Mouse (Mus musculus) liver, embryonic 13.5 days (tissue): ENCODE results near the gene Alpi. TPM values are rescaled to one million over a fixed set of nuclear protein-coding genes. Genes with fewer than 3 reads are reported as not detected.

ENCODE experiments used
- ATAC-seq: fragments of 200-750 bp; cut with Nextera tagmentation; 2 replicates; pipeline ENCODE4 v1.8.0; 2017; ENCODE audit warnings: low read depth, mild to moderate bottlenecking, moderate number of reproducible peaks, moderate library complexity
- DNase-seq: peaks from one replicate; pipeline ENCODE4 v3.0.0; 2022
- H3K27ac ChIP-seq: fragments of 300-500 bp; sonication (generic); 2 replicates; pipeline ENCODE4 v1.5.1; 2015; ENCODE audit warnings: moderate library complexity, mild to moderate bottlenecking, inconsistent platforms
- H3K27me3 ChIP-seq: fragments of 300-500 bp; sonication (generic); 2 replicates; pipeline ENCODE4 v1.6.1; 2015; ENCODE audit warnings: mild to moderate bottlenecking, inconsistent platforms
- H3K36me3 ChIP-seq: fragments of 300-500 bp; sonication (generic); 2 replicates; pipeline ENCODE4 v1.6.1; 2015; ENCODE audit warnings: mild to moderate bottlenecking, inconsistent platforms
- H3K4me1 ChIP-seq: fragments of 300-500 bp; sonication (generic); replicated peaks from 2 replicates; pipeline ENCODE4 v1.6.1; 2015; ENCODE audit warnings: inconsistent platforms
- H3K4me2 ChIP-seq: fragments of 300-500 bp; sonication (generic); 2 replicates; pipeline ENCODE4 v1.6.1; 2015; ENCODE audit warnings: inconsistent platforms, mild to moderate bottlenecking, moderate library complexity
- H3K4me3 ChIP-seq: fragments of 300-500 bp; sonication (generic); replicated peaks from 2 replicates; pipeline ENCODE4 v1.5.1; 2015; ENCODE audit warnings: mild to moderate bottlenecking, inconsistent platforms
- H3K9ac ChIP-seq: fragments of 300-500 bp; sonication (generic); 2 replicates; pipeline ENCODE4 v1.6.1; 2015; ENCODE audit warnings: mild to moderate bottlenecking, inconsistent platforms
- H3K9me3 ChIP-seq: fragments of 300-500 bp; sonication (generic); replicated peaks from 2 replicates; pipeline ENCODE4 v1.6.1; 2016; ENCODE audit warnings: inconsistent platforms
- WGBS: fragments of 180-500 bp; shearing (Covaris S2); methylation state at CpG from one replicate; pipeline ENCODE4 v1.1.7; 2015; ENCODE audit not compliant: insufficient replicate concordance; 5-methylcytosine and 5-hydroxymethylcytosine counted together
- polyA plus RNA-seq: library from polyadenylated mRNA; unstranded; fragments of >200 nt; fragmentation: Nextera tagmentation; extraction: Ambion mirVana; gene quantifications from 2 replicates; pipeline ENCODE4 v1.2.1, GENCODE M21; 2015

The Alpi gene
- polyA plus RNA-seq, 1 experiment from 2014 or later: not detected

DNA sequence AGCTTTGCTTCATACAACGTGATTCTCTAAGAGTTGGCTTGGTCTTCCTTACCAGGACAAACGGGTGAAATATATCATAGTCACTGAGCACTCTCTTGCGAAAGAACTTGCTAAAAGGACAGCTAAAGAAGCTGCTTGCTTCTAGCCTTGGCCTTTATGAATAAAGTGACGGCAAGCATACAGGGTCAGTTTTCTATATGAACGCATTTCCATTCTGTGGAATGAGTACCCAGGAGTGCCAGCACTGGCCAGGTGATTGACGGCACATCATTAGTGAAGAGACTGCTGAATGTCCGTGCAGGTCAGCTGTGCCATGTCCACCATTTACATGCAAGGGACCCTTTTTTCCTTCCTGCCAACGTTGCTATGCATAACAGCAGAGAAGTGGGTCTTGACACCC lies 5.1 kb upstream of the Alpi start:
- Histone ChIP-seq H3K4me2 (no peak overlapping the region), H3K27ac (no peak overlapping the region), H3K4me1 (no peaks in the 10 kb centered on the region; the same call in 1 of the 2 replicates), H3K4me3 (no peak overlapping the region), H3K27me3 (0 out of 2 replicates have a peak, but pooled peaks cover 2% of the 10 kb centered on the region), H3K36me3 (no peaks in the 10 kb centered on the region), H3K9me3 (no peaks in the 10 kb centered on the region), H3K9ac (no peak overlapping the region)
- DNase-seq: no peak
- ATAC-seq: no peak
- 64% methylated on average over 8 of the region's 8 CpGs for WGBS

DNA sequence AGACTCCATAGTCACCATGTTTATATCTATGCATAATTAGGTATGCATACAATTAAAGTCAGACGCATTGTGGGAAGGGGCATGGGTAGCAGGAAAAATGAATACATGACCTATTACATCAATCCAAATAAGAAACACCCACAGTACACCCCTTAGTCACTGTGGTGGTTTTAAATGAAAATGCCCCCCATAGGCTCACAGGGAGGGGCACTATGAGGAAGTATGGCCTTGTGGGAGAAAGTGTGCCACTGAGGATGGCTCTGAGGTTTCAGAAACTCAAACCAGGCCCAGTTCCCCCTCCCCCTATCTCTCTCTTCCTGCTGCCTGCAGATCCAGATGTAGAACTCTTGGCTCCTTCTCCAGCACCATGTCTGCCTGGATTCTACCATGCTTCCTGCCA lies 2.5 kb upstream of the Alpi start:
- no peaks in the 10 kb centered on the region; the same call in 1 of the 2 replicates for H3K4me1 ChIP-seq
- ATAC-seq: no peak
- H3K4me3 ChIP-seq: no peak overlapping the region
- no peak overlapping the region for H3K4me2 ChIP-seq
- no peak overlapping the region for H3K27ac ChIP-seq
- DNase-seq: no peak
- H3K36me3 ChIP-seq: no peaks in the 10 kb centered on the region
- peaks cover 14% of the 10 kb centered on the region for H3K27me3 ChIP-seq
- no peak overlapping the region for H3K9ac ChIP-seq
- H3K9me3 ChIP-seq: no peaks in the 10 kb centered on the region
- 59% methylated on average over 1 of the region's 1 CpGs for WGBS

DNA sequence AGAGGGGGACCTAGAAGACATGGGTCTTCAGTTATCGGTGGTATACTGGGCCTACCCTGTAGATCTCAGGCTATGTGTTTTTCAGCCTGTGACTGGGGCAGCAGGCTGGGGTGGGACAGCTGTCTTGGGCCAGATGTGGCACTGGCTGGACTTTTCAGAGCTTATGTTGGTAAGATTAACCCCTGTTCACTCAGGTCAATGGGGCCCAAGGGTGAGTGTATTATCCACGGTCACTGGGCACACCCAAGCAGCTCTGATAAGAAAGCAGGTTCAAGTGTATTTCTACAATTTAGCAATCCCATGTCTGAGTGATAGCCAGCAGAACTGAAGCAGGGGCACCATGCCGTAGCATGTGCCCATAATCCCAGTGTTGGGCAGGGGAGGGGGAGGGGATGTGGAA lies 708 bp upstream of the Alpi start:
- Histone ChIP-seq H3K4me1 (peaks cover 2% of the 10 kb centered on the region; the same call in 1 of the 2 replicates), H3K4me3 (no peak overlapping the region), H3K4me2 (no peak overlapping the region), H3K36me3 (no peaks in the 10 kb centered on the region), H3K27me3 (peaks cover 14% of the 10 kb centered on the region), H3K27ac (no peak overlapping the region), H3K9me3 (no peaks in the 10 kb centered on the region), H3K9ac (no peak overlapping the region)
- DNase-seq: no peak
- 48% methylated on average over 3 of the region's 3 CpGs for WGBS
- no peak for ATAC-seq

DNA sequence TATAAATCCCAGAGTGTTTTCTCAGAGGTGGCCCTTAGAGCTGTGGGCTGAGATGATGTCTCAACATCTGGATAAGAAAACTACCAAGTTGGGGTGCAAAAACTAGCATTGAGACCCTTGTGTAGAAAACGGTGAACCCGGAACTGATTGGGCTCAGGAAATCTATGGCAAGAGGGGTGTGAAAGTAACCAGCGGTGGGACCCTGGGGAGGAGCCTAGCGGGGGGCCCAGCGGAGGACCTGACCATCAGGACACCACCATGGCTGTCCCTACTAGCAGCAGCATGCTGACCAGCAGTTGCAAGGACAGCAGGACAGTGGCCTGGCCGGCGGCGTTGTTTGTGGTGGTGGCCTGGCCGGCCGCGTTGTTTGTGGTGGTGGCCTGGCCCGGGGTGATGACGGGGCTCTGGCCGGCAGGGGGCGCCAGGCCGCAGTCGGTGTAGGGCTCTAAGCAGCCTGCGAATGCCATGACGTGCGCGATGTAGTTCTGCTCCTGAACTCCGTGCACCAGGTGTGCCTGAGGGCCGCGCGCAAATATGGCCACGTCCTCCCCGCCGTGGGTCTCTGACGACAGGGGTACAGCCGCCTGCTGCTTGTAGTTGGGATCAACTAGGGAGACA lies 2.9 kb downstream of the Alpi start:
- Histone ChIP-seq H3K4me1 (peaks cover 2% of the 10 kb centered on the region; the same call in 1 of the 2 replicates), H3K4me3 (no peak overlapping the region), H3K9ac (no peak overlapping the region), H3K36me3 (no peaks in the 10 kb centered on the region), H3K27ac (no peak overlapping the region), H3K27me3 (peaks cover 18% of the 10 kb centered on the region), H3K9me3 (no peaks in the 10 kb centered on the region), H3K4me2 (peak overlapping the region; percentile 19; the same call in 1 of the 2 replicates)
- 0 out of 2 replicates have a peak, but pooled peaks have one; percentile 26 for ATAC-seq
- DNase-seq: peak; percentile 28
- 14% methylated on average over 30 of the region's 30 CpGs for WGBS

DNA sequence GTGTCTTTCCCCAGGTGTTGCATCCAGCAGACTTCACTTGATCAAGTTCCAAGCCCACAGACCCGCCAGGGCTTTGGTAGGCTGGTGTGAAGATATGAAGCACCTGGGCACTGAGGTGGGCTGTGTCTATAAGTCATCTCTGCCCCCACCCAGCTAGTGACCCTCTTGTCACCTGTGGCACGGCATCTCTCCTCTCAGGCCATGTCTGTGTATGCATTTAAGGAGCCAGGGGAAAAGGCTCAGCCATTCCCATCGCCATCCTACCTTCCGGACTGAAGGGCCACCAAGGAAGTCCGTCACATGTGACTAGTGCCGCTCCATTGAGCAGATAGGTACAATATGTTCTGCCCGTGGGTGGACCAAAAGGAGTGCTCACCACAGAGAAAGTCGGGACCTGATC lies 5.8 kb downstream of the Alpi start:
- no peak for DNase-seq
- no peak overlapping the region for H3K4me3 ChIP-seq
- no peaks in the 10 kb centered on the region for H3K36me3 ChIP-seq
- ATAC-seq: no peak
- H3K4me2 ChIP-seq: no peak overlapping the region
- no peak overlapping the region for H3K27ac ChIP-seq
- no peaks in the 10 kb centered on the region for H3K9me3 ChIP-seq
- no peak overlapping the region for H3K9ac ChIP-seq
- WGBS: 68% methylated on average over 8 of the region's 8 CpGs
- H3K4me1 ChIP-seq: 0 out of 2 replicates have a peak, but pooled peaks cover 2% of the 10 kb centered on the region
- H3K27me3 ChIP-seq: peaks cover 16% of the 10 kb centered on the region

DNA sequence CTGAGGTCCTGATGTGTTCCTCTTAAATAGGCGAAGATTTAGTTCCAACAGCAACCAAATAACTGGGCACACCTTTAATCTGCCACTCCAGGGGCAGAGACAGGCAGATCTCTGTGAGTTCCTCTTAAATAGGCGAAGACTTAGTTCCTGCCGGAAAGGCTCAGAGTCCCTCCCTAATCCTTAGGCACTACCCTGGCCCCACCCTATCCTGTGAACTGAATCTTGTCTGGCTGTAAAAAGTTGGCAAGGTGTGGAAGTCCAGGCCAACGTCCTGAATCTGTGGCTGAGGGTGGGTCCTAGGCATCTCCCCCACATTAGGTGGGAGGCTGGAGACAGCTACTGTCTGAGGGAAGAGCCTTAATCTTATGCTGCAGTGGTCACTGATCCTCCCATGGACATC lies 11.6 kb downstream of the Alpi start, which contains the start of gene Alppl2:
Alppl2 (minus strand) TSS at position 101 of the 400 bp plus-strand sequence.
- Histone ChIP-seq H3K4me1 (no peaks in the 10 kb centered on the region), H3K4me2 (no peak within 1 kb of the TSS), H3K9ac (no peak within 1 kb of the TSS), H3K9me3 (no peaks in the 10 kb centered on the region), H3K27me3 (no peaks in the 10 kb centered on the region), H3K4me3 (no peak within 1 kb of the TSS), H3K27ac (no peak within 1 kb of the TSS), H3K36me3 (no peaks in the 10 kb centered on the region)
- ATAC-seq (no peak), DNase-seq (no peak)
- 59% methylated on average over 4 of the region's 4 CpGs for WGBS

DNA sequence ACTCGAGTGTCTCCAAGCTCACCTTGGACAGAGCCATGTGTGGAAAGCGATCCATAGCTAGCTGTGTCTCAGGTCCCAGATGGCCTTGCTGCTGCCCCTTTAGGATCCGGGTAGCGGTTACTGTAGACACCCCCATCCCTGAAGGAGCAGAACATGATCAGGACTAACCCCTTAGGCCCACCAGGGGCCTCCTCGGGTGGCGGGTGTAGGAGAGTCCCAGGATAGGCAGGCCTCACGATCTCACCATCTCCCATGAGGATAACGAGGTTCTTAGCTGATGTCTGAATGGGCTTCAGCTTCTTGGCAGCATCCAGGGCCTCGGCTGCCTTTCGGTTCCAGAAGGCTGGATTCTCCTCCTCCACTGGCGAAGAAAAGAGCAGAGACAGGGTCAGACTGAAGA lies 12.2 kb downstream of the Alpi start:
- Histone ChIP-seq H3K4me1 (no peaks in the 10 kb centered on the region), H3K4me3 (no peak overlapping the region), H3K27me3 (0 out of 2 replicates have a peak, but pooled peaks cover 4% of the 10 kb centered on the region), H3K27ac (no peak overlapping the region), H3K4me2 (no peak overlapping the region), H3K9ac (no peak overlapping the region), H3K36me3 (no peaks in the 10 kb centered on the region), H3K9me3 (no peaks in the 10 kb centered on the region)
- DNase-seq: no peak
- ATAC-seq: no peak
- 84% methylated on average over 11 of the region's 11 CpGs for WGBS

DNA sequence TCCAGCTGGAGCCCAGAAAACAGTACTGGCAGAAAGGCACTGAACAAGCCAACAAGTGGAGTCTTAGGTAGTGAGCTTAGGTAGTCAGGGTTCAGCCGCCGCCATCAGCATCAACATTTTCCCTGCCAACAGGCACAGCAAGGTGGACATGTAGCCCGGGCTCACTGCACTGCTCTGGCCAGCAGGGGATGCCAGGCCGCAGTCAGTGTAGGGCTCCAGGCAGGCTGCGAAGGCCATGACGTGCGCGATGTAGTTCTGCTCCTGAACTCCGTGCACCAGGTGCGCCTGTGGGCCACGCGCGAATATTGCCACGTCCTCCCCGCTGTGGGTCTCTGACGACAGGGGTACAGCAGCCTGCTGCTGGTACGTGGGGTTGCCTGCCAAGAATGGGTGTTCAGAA lies 14.4 kb downstream of the Alpi start:
- Histone ChIP-seq H3K4me2 (no peak overlapping the region), H3K4me3 (no peak overlapping the region), H3K36me3 (no peaks in the 10 kb centered on the region), H3K27me3 (0 out of 2 replicates have a peak, but pooled peaks cover 5% of the 10 kb centered on the region), H3K4me1 (no peaks in the 10 kb centered on the region), H3K9ac (no peak overlapping the region), H3K27ac (no peak overlapping the region), H3K9me3 (no peaks in the 10 kb centered on the region)
- ATAC-seq: no peak
- no peak for DNase-seq
- 61% methylated on average over 17 of the region's 17 CpGs for WGBS

DNA sequence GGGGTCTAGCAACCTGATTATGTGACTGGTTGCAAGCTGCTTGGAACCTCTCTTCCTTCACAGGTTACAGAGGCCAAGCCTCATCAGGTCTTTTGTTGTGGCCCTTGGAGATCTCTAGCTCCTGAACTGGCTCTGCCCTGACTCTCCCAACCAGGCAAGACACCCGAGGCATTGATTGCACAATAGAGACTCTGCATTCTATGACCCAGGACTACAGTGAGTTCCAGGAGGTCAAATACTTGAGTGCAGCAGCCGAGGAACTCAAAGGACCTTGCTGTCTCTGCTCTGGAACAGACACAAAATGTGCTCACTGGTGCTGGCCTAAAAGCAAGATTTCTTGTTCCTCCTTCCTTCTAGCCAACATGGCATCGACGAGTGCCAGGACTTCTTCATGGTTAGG lies 15.2 kb downstream of the Alpi start:
- no peaks in the 10 kb centered on the region for H3K9me3 ChIP-seq
- ATAC-seq: no peak

DNA sequence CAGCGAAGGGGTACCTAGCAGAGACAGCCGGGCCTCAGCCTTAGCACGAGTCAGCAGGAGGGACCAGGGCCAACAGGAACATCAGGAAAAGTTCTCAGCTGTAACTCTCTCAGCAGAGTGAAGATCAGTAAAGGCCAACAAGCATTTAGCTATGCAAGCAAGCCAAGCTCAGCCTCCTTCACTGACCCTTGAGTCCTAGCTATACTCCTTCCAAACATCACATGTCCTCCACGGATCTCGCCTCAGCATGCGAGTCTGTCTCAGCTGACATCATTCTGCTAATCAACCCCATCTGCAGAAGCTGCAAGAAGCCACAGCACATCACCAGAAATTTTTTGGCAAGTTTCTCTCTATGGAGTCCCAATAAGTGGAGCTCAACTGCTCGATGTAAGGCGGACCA lies 27.6 kb downstream of the Alpi start:
- Histone ChIP-seq H3K27ac (no peak overlapping the region), H3K4me3 (no peak overlapping the region), H3K4me2 (no peak overlapping the region), H3K4me1 (no peaks in the 10 kb centered on the region), H3K9me3 (no peaks in the 10 kb centered on the region), H3K36me3 (no peaks in the 10 kb centered on the region), H3K9ac (no peak overlapping the region), H3K27me3 (no peaks in the 10 kb centered on the region)
- DNase-seq: no peak
- WGBS: 71% methylated on average over 8 of the region's 8 CpGs
- ATAC-seq: no peak

More for the DNA sequence above, 15.2 kb downstream of the Alpi start:
- no peak overlapping the region for H3K4me2 ChIP-seq
- no peak overlapping the region for H3K4me3 ChIP-seq
- H3K27me3 ChIP-seq: 0 out of 2 replicates have a peak, but pooled peaks cover 5% of the 10 kb centered on the region
- DNase-seq: no peak
- no peaks in the 10 kb centered on the region for H3K4me1 ChIP-seq
- WGBS: 45% methylated on average over 4 of the region's 4 CpGs
- H3K9ac ChIP-seq: no peak overlapping the region
- no peak overlapping the region for H3K27ac ChIP-seq
- no peaks in the 10 kb centered on the region for H3K36me3 ChIP-seq

DNA sequence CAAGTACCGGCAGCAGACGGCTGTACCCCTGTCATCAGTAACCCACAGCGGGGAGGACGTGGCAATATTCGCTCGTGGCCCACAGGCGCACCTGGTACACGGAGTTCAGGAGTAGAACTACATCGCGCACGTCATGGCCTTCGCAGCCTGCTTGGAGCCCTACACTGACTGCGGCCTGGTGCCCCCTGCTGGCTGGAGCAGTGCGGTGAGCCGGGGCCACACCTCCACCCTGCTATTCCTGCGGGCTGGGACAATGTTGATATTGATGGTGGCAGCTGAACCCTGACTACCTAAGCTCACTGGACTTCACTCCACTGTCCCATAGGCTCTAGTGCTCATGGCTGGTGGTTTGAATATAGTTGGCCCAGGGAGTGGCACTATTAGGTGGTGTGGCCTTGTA lies 30.7 kb downstream of the Alpi start:
- peak; percentile 58; the same call in 1 of the 2 replicates for ATAC-seq
- Histone ChIP-seq H3K9ac (no peak overlapping the region), H3K36me3 (no peaks in the 10 kb centered on the region), H3K27me3 (no peaks in the 10 kb centered on the region), H3K4me2 (no peak overlapping the region), H3K4me1 (no peaks in the 10 kb centered on the region), H3K4me3 (no peak overlapping the region), H3K27ac (no peak overlapping the region), H3K9me3 (no peaks in the 10 kb centered on the region)
- WGBS: 38% methylated on average over 16 of the region's 16 CpGs
- DNase-seq: peak; percentile 30

DNA sequence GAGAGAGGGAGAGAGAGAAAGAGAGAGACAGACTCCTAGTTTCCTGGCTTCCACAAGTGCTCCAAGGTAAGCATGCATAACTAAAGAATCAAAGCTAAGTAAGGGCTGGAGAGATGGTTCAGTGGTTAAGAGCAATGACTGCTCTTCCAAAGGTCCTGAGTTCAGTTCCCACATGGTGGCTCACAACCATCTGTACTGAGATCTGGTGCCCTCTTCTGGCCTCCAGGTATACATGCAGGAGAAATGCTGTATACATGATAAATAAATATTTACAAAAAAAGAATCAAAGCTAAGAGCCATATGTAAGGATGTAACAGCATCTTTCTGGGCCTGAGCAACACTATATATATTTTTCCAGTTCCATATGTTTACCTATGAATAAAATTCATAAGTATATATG lies 40.5 kb downstream of the Alpi start:
- Histone ChIP-seq H3K27ac (no peak overlapping the region), H3K36me3 (no peaks in the 10 kb centered on the region), H3K4me3 (no peak overlapping the region), H3K4me2 (no peak overlapping the region), H3K4me1 (no peaks in the 10 kb centered on the region), H3K9ac (no peak overlapping the region), H3K27me3 (no peaks in the 10 kb centered on the region), H3K9me3 (0 out of 2 replicates have a peak, but pooled peaks cover 3% of the 10 kb centered on the region)
- ATAC-seq (no peak), DNase-seq (no peak)
